Mouse (Mus musculus) CH12.LX (cell line): ENCODE measurements at regions not wholly inside any gene's neighbourhood (a gene's known extent, or its start where the extent isn't known, plus 50 kb on each side); places are given as distances from the start of the nearest gene placed in this dataset.

Source experiments
- DNase-seq: peaks from one replicate; pipeline ENCODE4 v3.0.0-alpha.2; 2013; ENCODE audit errors: extremely low read depth
- H3K27ac ChIP-seq: 2 replicates; pipeline ENCODE4 v1.5.1; 2012; ENCODE audit warnings: low read depth, mild to moderate bottlenecking, control low read depth, moderate library complexity; ENCODE audit not compliant: insufficient read depth
- H3K27me3 ChIP-seq: replicated peaks from 2 replicates; pipeline ENCODE3; 2012; ENCODE audit warnings: inconsistent platforms
- H3K36me3 ChIP-seq, 2 experiments: replicated peaks in 1 of 2; 2 replicates each; pipeline versions ENCODE3 to v1.6.1; 2012; ENCODE audit warnings: inconsistent platforms in 1 of 2, low read length in 1 of 2, mild to moderate bottlenecking in 1 of 2, mixed read lengths in 1 of 2, moderate library complexity in 1 of 2; ENCODE audit not compliant: control insufficient read depth in 1 of 2, insufficient read depth in 1 of 2
- H3K4me1 ChIP-seq, 2 experiments: 2 replicates each; pipeline ENCODE4 v1.6.1; 2012; ENCODE audit warnings: inconsistent platforms in 1 of 2, moderate library complexity in 1 of 2; ENCODE audit not compliant: insufficient read depth in 2 of 2, control insufficient read depth in 1 of 2
- H3K4me2 ChIP-seq: 2 replicates; pipeline ENCODE4 v1.6.1; 2012; ENCODE audit warnings: low read depth, mild to moderate bottlenecking, control low read depth; ENCODE audit not compliant: poor library complexity, insufficient read depth, severe bottlenecking
- H3K4me3 ChIP-seq, 3 experiments: fragments of 150-350 bp in 1 of 3; sonication (generic) in 1 of 3; replicated peaks in 1 of 3; 2 replicates each; pipeline versions ENCODE3 to v1.5.1; 2011 to 2012; ENCODE audit warnings: low read depth in 2 of 3, low read length in 2 of 3, mild to moderate bottlenecking in 2 of 3, moderate library complexity in 2 of 3, control low read depth in 1 of 3, improper control_type of control experiment in 1 of 3, inconsistent platforms in 1 of 3, mixed read lengths in 1 of 3; ENCODE audit not compliant: poor library complexity in 1 of 3
- H3K79me2 ChIP-seq: replicated peaks from 2 replicates; pipeline ENCODE4 v1.6.1; 2012; ENCODE audit warnings: mild to moderate bottlenecking, moderate library complexity; ENCODE audit not compliant: control insufficient read depth, poor library complexity, insufficient read depth, severe bottlenecking; ENCODE audit errors: extremely low read depth
- H3K9ac ChIP-seq: 2 replicates; pipeline ENCODE4 v1.6.1; 2012; ENCODE audit warnings: low read depth, mild to moderate bottlenecking, control low read depth, moderate library complexity; ENCODE audit not compliant: insufficient read depth
- H3K9me3 ChIP-seq: replicated peaks from 2 replicates; pipeline ENCODE3; 2012; ENCODE audit warnings: low read length, inconsistent platforms, mixed read lengths
- BHLHE40 ChIP-seq: IDR thresholded peaks from 2 replicates; pipeline ENCODE4 v1.6.1; 2011; ENCODE audit warnings: mild to moderate bottlenecking, low read depth, low read length, improper control_type of control experiment
- CHD1 ChIP-seq: IDR thresholded peaks from 2 replicates; pipeline ENCODE4 v1.6.1; 2012; ENCODE audit warnings: low read depth, low read length, improper control_type of control experiment, inconsistent platforms
- CHD2 ChIP-seq: IDR thresholded peaks from 2 replicates; pipeline ENCODE4 v1.6.1; 2011; ENCODE audit warnings: low read length, improper control_type of control experiment
- CTCF ChIP-seq, 2 experiments: IDR thresholded peaks in 1 of 2; conservative IDR thresholded peaks in 1 of 2; 2 replicates each; pipeline ENCODE4 v1.5.1; 2011 to 2012; ENCODE audit warnings: low read depth in 2 of 2, low read length in 2 of 2, improper control_type of control experiment in 1 of 2, inconsistent platforms in 1 of 2, mild to moderate bottlenecking in 1 of 2, moderate library complexity in 1 of 2
- E2F4 ChIP-seq: IDR thresholded peaks from 2 replicates; pipeline ENCODE4 v1.6.1; 2011; ENCODE audit warnings: low read depth, low read length, improper control_type of control experiment; ENCODE audit not compliant: insufficient replicate concordance
- ELF1 ChIP-seq: IDR thresholded peaks from 2 replicates; pipeline ENCODE4 v1.6.1; 2014; ENCODE audit warnings: low read depth, mild to moderate bottlenecking, inconsistent platforms, low read length, improper control_type of control experiment
- EP300 ChIP-seq: IDR thresholded peaks from 2 replicates; pipeline ENCODE4 v1.6.1; 2011; ENCODE audit warnings: low read length, improper control_type of control experiment
- GABPA ChIP-seq: IDR thresholded peaks from 2 replicates; pipeline ENCODE4 v1.6.1; 2012; ENCODE audit warnings: low read depth, low read length, improper control_type of control experiment, inconsistent platforms; ENCODE audit not compliant: insufficient replicate concordance
- HCFC1 ChIP-seq: IDR thresholded peaks from 2 replicates; pipeline ENCODE4 v1.6.1; 2012; ENCODE audit warnings: low read depth, mild to moderate bottlenecking, inconsistent platforms, low read length, improper control_type of control experiment
- JUND ChIP-seq: conservative IDR thresholded peaks from 2 replicates; pipeline ENCODE4 v1.6.1; 2011; ENCODE audit warnings: low read depth, low read length, improper control_type of control experiment
- KAT2A ChIP-seq: IDR thresholded peaks from 2 replicates; pipeline ENCODE4 v1.6.1; 2012; ENCODE audit warnings: low read length, improper control_type of control experiment, inconsistent platforms; ENCODE audit not compliant: insufficient replicate concordance
- MXI1 ChIP-seq: IDR thresholded peaks from 2 replicates; pipeline ENCODE4 v1.6.1; 2011; ENCODE audit warnings: mild to moderate bottlenecking, low read depth, low read length, improper control_type of control experiment
- POLR2AphosphoS2 ChIP-seq: IDR thresholded peaks from 2 replicates; pipeline ENCODE4 v1.6.1; 2011; ENCODE audit warnings: low read depth, low read length, improper control_type of control experiment
- RAD21 ChIP-seq: IDR thresholded peaks from 2 replicates; pipeline ENCODE4 v1.6.1; 2011; ENCODE audit warnings: low read depth, mild to moderate bottlenecking, low read length, improper control_type of control experiment, moderate library complexity
- RCOR1 ChIP-seq: conservative IDR thresholded peaks from 2 replicates; pipeline ENCODE4 v1.6.1; 2012; ENCODE audit warnings: low read depth, mild to moderate bottlenecking, inconsistent platforms, low read length, improper control_type of control experiment
- SIN3A ChIP-seq: IDR thresholded peaks from 2 replicates; pipeline ENCODE4 v1.6.1; 2012; ENCODE audit warnings: low read length, improper control_type of control experiment, inconsistent platforms
- SMC3 ChIP-seq: IDR thresholded peaks from 2 replicates; pipeline ENCODE4 v1.6.1; 2011; ENCODE audit warnings: low read depth, low read length, improper control_type of control experiment
- TCF12 ChIP-seq: IDR thresholded peaks from 2 replicates; pipeline ENCODE4 v1.6.1; 2014; ENCODE audit warnings: low read depth, mild to moderate bottlenecking, inconsistent platforms, low read length, improper control_type of control experiment
- ZC3H11A ChIP-seq: IDR thresholded peaks from 2 replicates; pipeline ENCODE4 v1.6.1; 2012; ENCODE audit warnings: low read depth, mild to moderate bottlenecking, inconsistent platforms, low read length, improper control_type of control experiment
- ZKSCAN1 ChIP-seq: IDR thresholded peaks from 2 replicates; pipeline ENCODE4 v1.6.1; 2012; ENCODE audit warnings: low read depth, inconsistent platforms, low read length, improper control_type of control experiment, borderline replicate concordance
- ZMIZ1 ChIP-seq: IDR thresholded peaks from 2 replicates; pipeline ENCODE4 v1.6.1; 2012; ENCODE audit warnings: low read depth, mild to moderate bottlenecking, inconsistent platforms, low read length, improper control_type of control experiment
- ZNF384 ChIP-seq: IDR thresholded peaks from 2 replicates; pipeline ENCODE4 v1.6.1; 2012; ENCODE audit warnings: low read depth, low read length, improper control_type of control experiment, inconsistent platforms
- dilution Hi-C: fragments of 300-500 bp; cut with MboI; formaldehyde crosslinking; loops from 2 replicates; pipeline ENCODE4 v1.14.3; 2020; ENCODE audit warnings: low sequenced_read_pairs; ENCODE audit not compliant: extremely low pct_unique_long_range_greater_than_20kb, extremely low pct_ligation_motif_present
- in situ Hi-C: fragments of 300-500 bp; cut with MboI; formaldehyde crosslinking; loops from 3 replicates; pipeline ENCODE4 v1.14.3; 2019; ENCODE audit warnings: low sequenced_read_pairs, low pct_ligation_motif_present, low pct_unique_long_range_greater_than_20kb, mixed read lengths

- H3K9me3 ChIP-seq = peaks cover 88% of the 10 kb centered on the region
- in situ Hi-C loops = no loop called here
- no peak for TF ChIP-seq KAT2A
- TF ChIP-seq RCOR1 = no peak
- no peak for TF ChIP-seq MXI1
- no peak for TF ChIP-seq CHD2
- TF ChIP-seq JUND = no peak
- no peak for TF ChIP-seq ELF1
- no peak for TF ChIP-seq EP300
- TF ChIP-seq ZMIZ1 = no peak
- no peak for TF ChIP-seq ZKSCAN1
- TF ChIP-seq RAD21 = no peak
- no peak for TF ChIP-seq GABPA
- no peak for TF ChIP-seq BHLHE40
- no peak for TF ChIP-seq HCFC1
Observed at GRCm38 (mm10) chr12:106931591-106931990, 556.8 kb upstream of the 3110018I06Rik start.

DNA sequence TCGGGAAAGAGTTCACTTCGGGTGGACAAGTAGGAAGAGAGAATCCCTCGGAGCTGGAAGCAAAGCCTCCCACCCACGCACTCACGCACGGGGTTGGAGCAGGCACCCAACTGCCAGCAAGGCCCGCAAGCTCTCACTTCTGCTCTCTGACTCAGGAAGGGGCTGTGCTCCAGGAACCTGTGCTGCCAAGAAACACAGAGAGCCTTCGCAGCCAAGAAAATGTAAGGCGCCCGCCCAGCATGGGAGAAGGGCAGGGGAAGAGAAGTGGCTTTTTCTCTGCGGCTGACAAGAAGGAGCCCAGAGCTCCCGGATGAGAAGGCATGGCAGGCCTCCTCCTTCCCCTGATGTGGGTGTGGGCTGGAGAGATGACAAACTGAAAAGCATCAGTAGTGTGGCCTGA is 549.1 kb upstream of the 3110018I06Rik start:
- no peaks in the 10 kb centered on the region for H3K4me1 ChIP-seq
- H3K4me2 ChIP-seq = no peak overlapping the region
- no peaks in the 10 kb centered on the region for H3K27me3 ChIP-seq
- H3K9ac ChIP-seq = no peak overlapping the region
- in situ Hi-C loops = no loop called here
- no peak overlapping the region for H3K27ac ChIP-seq
- H3K36me3 ChIP-seq = no peaks in the 10 kb centered on the region
- H3K9me3 ChIP-seq = peaks cover 90% of the 10 kb centered on the region
- no peak for DNase-seq
- no peak for TF ChIP-seq SMC3
- no peak for TF ChIP-seq ELF1
- no peak for TF ChIP-seq RAD21
- no peak for TF ChIP-seq ZMIZ1
- no peak for TF ChIP-seq TCF12
- no peak for TF ChIP-seq ZC3H11A
- TF ChIP-seq EP300 = no peak
- no peak for TF ChIP-seq CTCF (conservative IDR thresholded peaks at IDR 0.05 in 1 of 2, IDR thresholded peaks at IDR 0.05 in 1 of 2; ENCODE audit: low read depth in 2 of 2, low read length in 2 of 2)
- no peak for TF ChIP-seq RCOR1
- TF ChIP-seq CHD1 = no peak
- no peak for TF ChIP-seq BHLHE40
- no peak for TF ChIP-seq POLR2AphosphoS2
- TF ChIP-seq E2F4 = no peak
- TF ChIP-seq ZNF384 = no peak
- no peak for TF ChIP-seq SIN3A
- no peak for TF ChIP-seq GABPA
- TF ChIP-seq, all 38 proteins: peak for 0
- no peaks in the 10 kb centered on the region for H3K79me2 ChIP-seq
- no peak overlapping the region for H3K4me3 ChIP-seq
- dilution Hi-C loops = no loop called here

More at GRCm38 (mm10) chr12:106931591-106931990, 556.8 kb upstream of the 3110018I06Rik start:
- H3K4me1 ChIP-seq = no peaks in the 10 kb centered on the region
- no peak overlapping the region for H3K27ac ChIP-seq
- H3K4me2 ChIP-seq = no peak overlapping the region
- H3K4me3 ChIP-seq = no peak overlapping the region
- no peak overlapping the region for H3K9ac ChIP-seq
- no peak for DNase-seq
- no peaks in the 10 kb centered on the region for H3K36me3 ChIP-seq
- no peaks in the 10 kb centered on the region for H3K27me3 ChIP-seq
- H3K79me2 ChIP-seq = no peaks in the 10 kb centered on the region
- dilution Hi-C loops = no loop called here
